Comparison of ENCODE assay signal across 10 mouse cellular contexts in genomic region chr12:113578241-113578640, GRCm38 (mm10). TPM values are rescaled to one million over a fixed set of nuclear protein-coding genes. Genes with fewer than 3 reads are reported as not detected.
DNase-seq lines count a peak whose midpoint lies in the region; ATAC-seq and TF ChIP-seq lines count a peak whose summit lies in the region.
"Had no signal": no experiment of that assay in that cellular context is flagged by ENCODE, and none has a peak within 500 bp of the region (broad histone marks: within the 10 kb centered on the region; RNA-seq: fewer than 3 reads in every experiment).

No protein-coding gene starts in this region.

- H3K36me3 ChIP-seq in CH12.LX (replicated peaks in 1 of 2; ENCODE audit: control insufficient read depth in 1 of 2, insufficient read depth in 1 of 2, low read length in 1 of 2) = no peaks in the 10 kb centered on the region
- H3K36me3 ChIP-seq in liver, embryonic 14.5 days (replicated peaks; ENCODE audit: control insufficient read depth, insufficient read depth, low read depth) = no peaks in the 10 kb centered on the region
- no peaks in the 10 kb centered on the region for H3K36me3 ChIP-seq in midbrain, postnatal 0 days (ENCODE audit: insufficient read depth, low read length)
- H3K36me3 ChIP-seq: embryonic facial prominence, embryonic 12.5 days had no signal

- no peaks in the 10 kb centered on the region for H3K79me2 ChIP-seq in CH12.LX (replicated peaks; ENCODE audit: control insufficient read depth, extremely low read depth, insufficient read depth, poor library complexity, severe bottlenecking)

- no peaks in the 10 kb centered on the region for H3K4me1 ChIP-seq in CH12.LX (ENCODE audit: control insufficient read depth in 1 of 2, insufficient read depth in 2 of 2)
- no peaks in the 10 kb centered on the region for H3K4me1 ChIP-seq in liver, embryonic 14.5 days (replicated peaks; ENCODE audit: control insufficient read depth in 2 of 2, insufficient read depth in 2 of 2, low read length in 1 of 2)
- no peaks in the 10 kb centered on the region for H3K4me1 ChIP-seq in midbrain, postnatal 0 days (ENCODE audit: insufficient read depth, low read length)
- H3K4me1 ChIP-seq: embryonic facial prominence, embryonic 12.5 days had no signal

- H3K27me3 ChIP-seq in CH12.LX (replicated peaks) = no peaks in the 10 kb centered on the region
- H3K27me3 ChIP-seq in liver, embryonic 14.5 days (ENCODE audit: control insufficient read depth, insufficient read depth, low read length) = no peaks in the 10 kb centered on the region
- H3K27me3 ChIP-seq in midbrain, postnatal 0 days (ENCODE audit: insufficient read depth, low read length) = no peaks in the 10 kb centered on the region
- H3K27me3 ChIP-seq: embryonic facial prominence, embryonic 12.5 days had no signal

- no peak for TF ChIP-seq POLR2A in CH12.LX (IDR thresholded peaks at IDR 0.05; ENCODE audit: low read depth, low read length)

- no peaks in the 10 kb centered on the region for H3K9me3 ChIP-seq in CH12.LX (replicated peaks; ENCODE audit: low read length)
- H3K9me3 ChIP-seq in liver, embryonic 14.5 days (ENCODE audit: control insufficient read depth, low read length) = no peaks in the 10 kb centered on the region; the same call in 1 of the 2 replicates
- peaks cover 26% of the 10 kb centered on the region for H3K9me3 ChIP-seq in midbrain, postnatal 0 days (ENCODE audit: low read length)
- H3K9me3 ChIP-seq: embryonic facial prominence, embryonic 12.5 days had no signal

- H3K9ac ChIP-seq in CH12.LX (ENCODE audit: insufficient read depth, low read depth) = no peak overlapping the region
- H3K9ac ChIP-seq in liver, embryonic 14.5 days (replicated peaks) = no peak overlapping the region
- no peak overlapping the region for H3K9ac ChIP-seq in midbrain, postnatal 0 days (replicated peaks; ENCODE audit: low read length, poor library complexity, severe bottlenecking)
- H3K9ac ChIP-seq: embryonic facial prominence, embryonic 12.5 days had no signal

- no peak overlapping the region for H3K4me2 ChIP-seq in CH12.LX (ENCODE audit: insufficient read depth, low read depth, poor library complexity, severe bottlenecking)
- H3K4me2 ChIP-seq in liver, embryonic 14.5 days (ENCODE audit: low read depth) = no peak overlapping the region
- no peak overlapping the region for H3K4me2 ChIP-seq in midbrain, postnatal 0 days (ENCODE audit: low read depth, low read length, poor library complexity, severe bottlenecking)
- H3K4me2 ChIP-seq: embryonic facial prominence, embryonic 12.5 days had no signal

- no peak for TF ChIP-seq EP300 in CH12.LX (IDR thresholded peaks at IDR 0.05; ENCODE audit: low read length)
- no peak for TF ChIP-seq EP300 in liver, embryonic 14.5 days (IDR thresholded peaks at IDR 0.05; ENCODE audit: low read depth)

- in situ Hi-C loops in CH12.LX (cut with MboI; ENCODE audit: low pct_ligation_motif_present, low pct_unique_long_range_greater_than_20kb, low sequenced_read_pairs) = loop anchor here (25.0 kb wide), 1 partner anchor 91 kb away; the partner anchor contains the start of gene Adam6b

- WGBS in liver, embryonic 14.5 days (ENCODE audit: insufficient replicate concordance) = 34% methylated on average over 6 of the region's 6 CpGs
- 60% methylated on average over 6 of the region's 6 CpGs for WGBS in midbrain, postnatal 0 days

- H3K27ac ChIP-seq in layer of hippocampus, adult 2 months = no peak overlapping the region
- H3K27ac ChIP-seq in CH12.LX (ENCODE audit: insufficient read depth, low read depth) = no peak overlapping the region
- H3K27ac ChIP-seq in liver, embryonic 14.5 days = no peak overlapping the region
- H3K27ac ChIP-seq in midbrain, postnatal 0 days (ENCODE audit: low read depth, low read length) = no peak overlapping the region
- H3K27ac ChIP-seq: embryonic facial prominence, embryonic 12.5 days had no signal

- TF ChIP-seq CTCF in layer of hippocampus, adult 2 months (conservative IDR thresholded peaks at IDR 0.05) = peak; percentile 48
- peak; percentile 23 to 76; a peak in 2 of 4 replicates for TF ChIP-seq CTCF in CH12.LX (conservative IDR thresholded peaks at IDR 0.05 in 1 of 2, IDR thresholded peaks at IDR 0.05 in 1 of 2; ENCODE audit: low read depth in 2 of 2, low read length in 2 of 2)
- 0 out of 2 replicates have a peak, but pooled peaks have one; percentile 18 for TF ChIP-seq CTCF in liver, embryonic 14.5 days (IDR thresholded peaks at IDR 0.05; ENCODE audit: low read depth)
- TF ChIP-seq CTCF in midbrain, postnatal 0 days (IDR thresholded peaks at IDR 0.05) = no peak

- DNase-seq in layer of hippocampus, adult 2 months (ENCODE audit: low spot score in 2 of 2) = no peak
- DNase-seq in layer of hippocampus, postnatal 10 days (ENCODE audit: low spot score in 2 of 2) = no peak
- peak; percentile 41 for DNase-seq in CH12.LX (ENCODE audit: extremely low read depth)
- peak; percentile 2 for DNase-seq in adrenal gland, adult 8-10 months
- no peak for DNase-seq in liver, embryonic 14.5 days (ENCODE audit: low read depth in 3 of 3, low spot score in 3 of 3)
- no peak for DNase-seq in midbrain, postnatal 0 days (ENCODE audit: low spot score)

- peak; percentile 58 for TF ChIP-seq RAD21 in CH12.LX (IDR thresholded peaks at IDR 0.05; ENCODE audit: low read depth, low read length)

- dilution Hi-C loops in CH12.LX (cut with MboI; ENCODE audit: extremely low pct_ligation_motif_present, extremely low pct_unique_long_range_greater_than_20kb, low sequenced_read_pairs) = no loop called here

- no peak for ATAC-seq in liver, embryonic 14.5 days (ENCODE audit: insufficient read depth)
- ATAC-seq in midbrain, postnatal 0 days (ENCODE audit: low FRiP score) = no peak
- ATAC-seq in cerebellum, adult (ENCODE audit: insufficient number of reproducible peaks, low FRiP score, low TSS enrichment) = no peak
- no peak for ATAC-seq in inflammation-experienced regulatory T-cells, adult 6 months

- H3K4me3 ChIP-seq in layer of hippocampus, adult 2 months = no peak overlapping the region
- H3K4me3 ChIP-seq in CH12.LX (replicated peaks in 1 of 3; ENCODE audit: low read depth in 2 of 3, low read length in 2 of 3, poor library complexity in 1 of 3) = no peak overlapping the region
- no peak overlapping the region for H3K4me3 ChIP-seq in liver, embryonic 14.5 days (ENCODE audit: insufficient read depth in 1 of 2, low read depth in 2 of 2, low read length in 2 of 2)
- H3K4me3 ChIP-seq in midbrain, postnatal 0 days (ENCODE audit: low read depth, low read length) = no peak overlapping the region
- H3K4me3 ChIP-seq: embryonic facial prominence, embryonic 12.5 days had no signal

TF ChIP-seq in CH12.LX, 34 proteins besides CTCF, POLR2A, EP300 and RAD21:
- TF ChIP-seq MAFK (IDR thresholded peaks at IDR 0.05; ENCODE audit: insufficient replicate concordance, low read length) = no peak
- no peak for TF ChIP-seq IRF4 (IDR thresholded peaks at IDR 0.05; ENCODE audit: low read depth, low read length)
- no peak for TF ChIP-seq ZMIZ1 (IDR thresholded peaks at IDR 0.05; ENCODE audit: low read depth, low read length)
- no peak for TF ChIP-seq NRF1 (IDR thresholded peaks at IDR 0.05; ENCODE audit: low read depth, low read length)
- no peak for TF ChIP-seq ETS1 (conservative IDR thresholded peaks at IDR 0.05; ENCODE audit: low read depth, low read length)
- no peak for TF ChIP-seq HCFC1 (IDR thresholded peaks at IDR 0.05; ENCODE audit: low read depth, low read length)
- TF ChIP-seq RCOR1 (conservative IDR thresholded peaks at IDR 0.05; ENCODE audit: low read depth, low read length) = no peak
- no peak for TF ChIP-seq MXI1 (IDR thresholded peaks at IDR 0.05; ENCODE audit: low read depth, low read length)
- peak; percentile 51 for TF ChIP-seq ZC3H11A (IDR thresholded peaks at IDR 0.05; ENCODE audit: low read depth, low read length)
- no peak for TF ChIP-seq BHLHE40 (IDR thresholded peaks at IDR 0.05; ENCODE audit: low read depth, low read length)
- no peak for TF ChIP-seq JUN (IDR thresholded peaks at IDR 0.05; ENCODE audit: insufficient read depth, low read depth, low read length)
- no peak for TF ChIP-seq MEF2A (IDR thresholded peaks at IDR 0.05; ENCODE audit: borderline replicate concordance, low read depth, low read length)
- no peak for TF ChIP-seq USF1 (IDR thresholded peaks at IDR 0.05; ENCODE audit: low read depth, low read length)
- TF ChIP-seq CHD1 (IDR thresholded peaks at IDR 0.05; ENCODE audit: low read depth, low read length) = no peak
- peak; percentile 85 for TF ChIP-seq SMC3 (IDR thresholded peaks at IDR 0.05; ENCODE audit: low read depth, low read length)
TF ChIP-seq in CH12.LX: peak in this region for 2.

RNA-seq across cellular contexts. Expression of gene Adam6a, which starts 34.5 kb away (rescaled TPM):
- not detected for total RNA-seq in layer of hippocampus, adult 2 months (2021)
- not detected for total RNA-seq in layer of hippocampus, postnatal 10 days (2021)
- total RNA-seq in CH12.LX (2012; rRNA removed) (not detected in 2 replicates), CH12.LX (2014; rRNA removed) (not detected in 2 replicates)
- polyA plus RNA-seq in CH12.LX (2012; ENCODE audit: insufficient read length, low read depth) = not detected in 2 replicates
- total RNA-seq in adrenal gland, adult 8-10 months (2022) = not detected
- not detected in 2 replicates for polyA plus RNA-seq in liver, embryonic 14.5 days (2012; rRNA removed)
- not detected in 2 replicates for polyA plus RNA-seq in liver, embryonic 14.5 days (2014; fragmentation: Nextera tagmentation; extraction: Ambion mirVana)
- total RNA-seq in midbrain, postnatal 0 days (2014; rRNA removed) = not detected in 2 replicates
- polyA plus RNA-seq in midbrain, postnatal 0 days (2015; fragmentation: Nextera tagmentation; extraction: Ambion mirVana) = not detected in 2 replicates
- polyA plus RNA-seq in inflammation-experienced regulatory T-cells, adult 6 months (2017; shearing (Covaris generic)) = not detected
- total RNA-seq: left cerebral cortex, postnatal 14 days had no signal
- polyA plus RNA-seq: embryonic facial prominence, embryonic 12.5 days had no signal

Comparison
In these comparisons a context has a peak if more than half of its experiments do, and no peak if none do; other contexts are left out.
1. DNase-seq: peak in CH12.LX (single experiment) and adrenal gland, adult 8-10 months (single experiment); none in layer of hippocampus, adult 2 months (0 of 2), layer of hippocampus, postnatal 10 days (0 of 2), liver, embryonic 14.5 days (0 of 3) and midbrain, postnatal 0 days (single experiment).